Mouse (Mus musculus): ENCODE measurements around the gene Mtmr10.

GRCm38 (mm10) chr7:64250417-64250816, 37.0 kb upstream of the Mtmr10 start:
- TF ChIP-seq ZNF384 (IDR thresholded peaks at IDR 0.05; ENCODE audit: low read depth, low read length) (no peak), MAFK (IDR thresholded peaks at IDR 0.05; ENCODE audit: insufficient read depth, low read depth, low read length) (no peak), CHD2 (IDR thresholded peaks at IDR 0.05; ENCODE audit: low read depth, low read length) (no peak), ZC3H11A (IDR thresholded peaks at IDR 0.05; ENCODE audit: borderline replicate concordance, low read depth, low read length) (no peak)

Data from ES-E14 (cell line).